Mouse (Mus musculus): Measurements from ENCODE around the gene Med24.
"Not testable (repeated sequence)": the region's sequence is repeated elsewhere in the genome, so short reads cannot be mapped to it uniquely, and the experiment has no call there.

Gene Med24

DNA sequence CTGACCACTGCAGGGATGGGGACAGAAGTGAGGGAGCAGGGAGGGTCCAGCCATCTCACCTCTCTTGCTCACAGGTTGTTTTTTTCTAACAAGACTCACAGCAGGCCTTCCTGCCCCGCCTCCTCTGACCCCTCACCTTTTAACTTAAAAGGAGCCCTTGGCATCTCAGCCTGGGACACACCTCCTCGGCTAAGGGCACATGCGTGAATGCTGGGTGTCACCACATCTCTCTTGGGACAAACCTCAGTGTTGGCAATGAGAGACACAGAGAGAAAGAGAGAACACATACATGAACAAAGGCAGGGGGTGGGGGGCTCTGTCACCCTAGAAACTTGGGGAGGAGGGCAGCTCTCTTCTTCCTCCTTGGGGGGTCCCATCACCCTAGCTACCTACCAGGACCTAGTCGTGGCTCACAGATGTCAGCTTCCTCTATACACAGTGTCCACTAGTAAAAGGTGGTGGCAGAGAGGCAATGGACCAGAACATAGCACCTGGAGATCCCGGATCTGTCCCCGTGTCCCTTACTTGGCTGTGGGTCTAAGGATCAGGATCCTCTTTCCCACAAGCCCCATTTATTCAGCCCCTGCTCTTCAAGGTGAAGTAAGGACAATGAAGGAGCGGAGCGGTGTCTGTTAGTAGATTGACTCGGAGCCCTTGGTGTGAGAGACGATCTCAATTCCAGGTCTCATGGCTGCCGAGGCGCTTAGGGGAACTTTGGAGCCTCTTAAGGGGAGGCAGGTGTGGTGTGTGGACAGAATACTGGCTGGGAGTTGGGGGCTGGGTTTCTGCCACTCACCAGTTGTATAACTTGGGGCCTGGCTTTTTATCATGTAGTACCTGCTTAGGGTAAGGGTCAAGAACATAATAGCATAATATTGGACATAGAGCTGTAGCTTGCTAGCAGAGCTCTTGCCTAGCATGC is 17.0 kb upstream of the Med24 start:
- DNase-seq (ENCODE audit: extremely low spot score), result no peak

DNA sequence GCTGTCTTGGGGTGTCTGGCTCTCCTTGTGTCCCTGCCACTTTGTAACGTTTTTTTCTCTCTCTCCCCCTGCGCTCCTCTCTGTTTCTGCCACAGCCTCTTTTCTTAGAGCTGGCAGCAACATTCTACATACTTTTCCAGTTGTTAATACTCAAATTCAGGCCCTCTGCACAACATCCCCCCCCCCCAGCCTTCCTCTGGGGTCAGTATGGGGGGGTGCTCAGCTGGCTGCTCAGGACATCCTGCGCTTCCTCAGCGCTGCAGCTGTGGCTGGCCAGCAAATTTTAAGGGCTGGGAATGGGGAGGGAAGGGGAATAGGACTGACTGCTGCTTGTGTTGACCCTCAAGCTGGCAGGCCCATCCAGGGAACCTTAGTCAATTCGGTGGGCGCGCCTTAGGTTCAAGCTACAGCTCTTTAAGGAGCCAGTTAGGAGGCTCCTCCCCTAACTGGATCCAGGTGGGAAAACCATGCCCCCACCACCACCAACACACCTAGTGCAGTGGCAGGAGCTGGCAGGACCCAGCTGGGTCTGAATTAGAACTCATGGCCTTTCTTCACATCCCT is 15.3 kb upstream of the Med24 start:
- no peak for DNase-seq (ENCODE audit: extremely low spot score)

DNA sequence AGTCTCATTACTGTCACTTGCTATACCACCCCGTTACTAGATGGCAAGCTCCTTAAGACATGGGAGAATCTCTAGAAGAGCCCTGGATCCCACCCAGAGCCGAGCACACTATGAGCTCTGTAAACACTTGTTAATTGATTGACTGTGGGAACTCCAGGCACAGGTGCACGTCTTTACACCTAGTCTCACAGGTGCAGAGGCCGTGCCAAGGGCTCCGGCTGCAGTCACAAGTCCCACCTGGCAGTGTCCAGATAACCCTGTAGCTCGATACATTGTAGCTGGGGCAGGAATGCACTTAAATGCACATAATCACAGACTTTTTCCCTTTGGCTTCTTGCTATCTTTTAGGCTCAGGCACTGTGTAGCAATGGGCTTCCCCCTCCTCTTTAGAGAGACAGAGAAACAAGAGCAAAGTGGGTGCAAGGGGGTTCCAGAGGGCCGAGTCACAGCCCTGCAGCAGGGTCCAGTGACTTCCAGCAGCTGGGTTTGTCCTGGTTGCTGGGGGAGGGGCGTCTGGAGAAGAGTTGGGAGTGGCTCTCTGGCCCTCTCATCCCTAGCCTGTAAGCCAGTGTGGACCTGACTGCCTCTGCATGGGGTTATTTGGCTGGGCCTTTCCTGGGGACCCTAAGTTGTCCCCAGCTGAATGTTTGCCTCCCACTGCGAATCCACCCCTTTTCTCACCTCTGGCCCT is 14.6 kb upstream of the Med24 start:
- DNase-seq (ENCODE audit: extremely low spot score), result peak; percentile 67

DNA sequence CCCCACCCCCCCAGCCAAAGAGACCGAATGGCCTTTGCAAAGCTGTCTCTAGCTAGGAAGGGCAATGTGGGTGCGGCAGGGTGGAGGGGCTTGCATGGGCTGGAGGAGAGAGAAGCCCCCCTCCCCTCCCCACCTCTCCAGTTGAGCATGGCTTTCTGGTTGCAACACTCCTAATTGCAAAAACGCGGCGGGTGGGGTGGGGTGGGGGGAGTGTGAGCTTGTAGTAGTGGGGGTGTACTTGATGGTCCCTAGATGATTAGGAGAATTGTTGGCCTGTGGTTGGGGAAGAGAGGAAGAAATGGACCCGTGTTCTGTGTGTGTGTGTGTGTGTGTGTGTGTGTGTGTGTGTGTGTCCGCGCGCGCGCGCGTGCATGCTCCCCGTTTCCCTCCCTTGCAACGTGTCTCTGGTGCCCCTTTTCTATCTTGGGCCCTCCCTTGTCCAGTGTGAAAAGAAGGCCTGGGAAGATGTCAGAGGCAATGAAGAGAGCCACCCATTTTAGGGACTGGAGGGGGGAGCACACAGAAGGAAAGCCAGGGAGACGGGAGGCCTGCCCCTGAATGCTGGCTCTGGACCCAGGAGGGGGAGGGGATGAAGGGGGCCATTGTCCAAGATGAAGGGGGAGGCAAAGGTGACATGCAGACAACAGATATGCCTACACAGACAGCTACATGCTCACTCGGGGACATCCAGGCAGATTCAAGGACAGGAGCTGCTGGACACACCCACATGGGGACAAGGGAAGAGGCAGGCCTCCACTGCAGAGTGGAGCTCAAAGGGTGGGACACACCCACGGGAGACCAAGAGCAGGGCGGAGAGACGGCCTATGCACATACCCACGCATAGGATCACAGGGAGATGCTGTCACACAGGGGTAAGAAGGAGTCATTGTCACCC is 13.4 kb upstream of the Med24 start:
- no peak for DNase-seq (ENCODE audit: extremely low spot score)

DNA sequence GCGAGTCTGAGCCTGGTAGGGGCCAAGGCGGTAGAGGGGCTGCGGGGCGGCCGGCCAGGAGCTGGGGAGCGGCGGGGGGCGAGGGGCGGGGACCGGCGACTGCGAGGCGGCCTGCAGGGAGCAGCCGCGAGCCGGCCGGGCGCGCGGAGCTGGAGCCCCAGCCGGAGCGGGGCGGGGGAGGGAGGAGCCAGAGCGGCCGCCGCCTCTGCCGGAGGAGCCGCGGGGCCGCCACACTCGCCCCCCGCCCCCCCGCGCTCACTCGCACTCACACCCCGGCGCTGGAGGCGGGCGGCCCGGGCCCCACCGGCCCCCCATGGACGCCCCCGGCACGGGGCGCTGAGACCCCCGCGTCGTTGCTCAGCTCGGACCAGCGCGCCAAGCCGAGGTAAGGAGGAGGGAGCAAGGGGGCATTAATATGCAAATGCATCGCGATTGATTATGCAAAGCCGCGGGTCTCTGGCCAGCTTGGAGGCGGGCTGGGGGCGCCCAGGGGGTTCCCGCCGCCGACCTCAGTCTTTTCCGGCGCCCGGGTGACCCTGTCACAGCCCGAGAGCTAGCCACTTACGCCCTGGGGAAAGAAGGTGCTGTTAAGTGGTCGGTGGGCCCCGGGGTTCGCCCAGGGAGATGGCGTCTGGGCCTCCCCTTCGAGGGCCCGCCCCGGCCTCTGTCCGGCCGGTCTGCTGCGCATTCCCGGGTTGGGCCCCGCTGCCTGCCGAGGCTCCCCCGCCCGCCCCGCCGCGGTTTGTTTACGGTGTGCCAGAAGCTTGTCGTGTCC is 12.6 kb upstream of the Med24 start:
- DNase-seq (ENCODE audit: extremely low spot score), result peak; percentile 91

DNA sequence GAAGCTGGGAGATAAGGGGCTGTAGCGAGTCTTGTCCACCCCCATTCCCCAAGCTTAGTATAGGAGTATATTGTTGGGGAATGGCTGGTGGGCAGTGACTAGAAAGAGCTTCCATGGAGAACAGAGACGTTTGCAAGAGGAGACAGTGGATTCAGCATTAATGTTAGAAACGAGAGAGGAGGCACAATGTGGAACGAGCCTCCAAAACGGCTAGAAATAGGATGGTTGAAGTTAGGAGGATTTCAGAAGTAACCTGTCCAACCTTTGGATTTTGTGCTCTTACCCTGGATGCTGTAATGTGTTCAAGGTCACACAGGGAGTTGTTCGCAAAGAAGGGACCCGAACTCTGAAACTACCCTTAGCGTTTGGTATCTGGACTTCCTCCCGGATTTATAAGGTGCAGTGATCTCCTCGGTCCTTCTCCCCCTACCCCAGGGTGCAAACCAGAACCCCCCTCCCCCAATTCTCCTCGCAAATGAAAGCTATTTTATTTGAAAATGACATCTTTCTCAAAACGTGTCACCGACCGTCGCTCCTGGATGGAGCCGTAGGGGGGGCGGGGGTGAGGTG is 11.9 kb upstream of the Med24 start:
- no peak for DNase-seq (ENCODE audit: extremely low spot score)

DNA sequence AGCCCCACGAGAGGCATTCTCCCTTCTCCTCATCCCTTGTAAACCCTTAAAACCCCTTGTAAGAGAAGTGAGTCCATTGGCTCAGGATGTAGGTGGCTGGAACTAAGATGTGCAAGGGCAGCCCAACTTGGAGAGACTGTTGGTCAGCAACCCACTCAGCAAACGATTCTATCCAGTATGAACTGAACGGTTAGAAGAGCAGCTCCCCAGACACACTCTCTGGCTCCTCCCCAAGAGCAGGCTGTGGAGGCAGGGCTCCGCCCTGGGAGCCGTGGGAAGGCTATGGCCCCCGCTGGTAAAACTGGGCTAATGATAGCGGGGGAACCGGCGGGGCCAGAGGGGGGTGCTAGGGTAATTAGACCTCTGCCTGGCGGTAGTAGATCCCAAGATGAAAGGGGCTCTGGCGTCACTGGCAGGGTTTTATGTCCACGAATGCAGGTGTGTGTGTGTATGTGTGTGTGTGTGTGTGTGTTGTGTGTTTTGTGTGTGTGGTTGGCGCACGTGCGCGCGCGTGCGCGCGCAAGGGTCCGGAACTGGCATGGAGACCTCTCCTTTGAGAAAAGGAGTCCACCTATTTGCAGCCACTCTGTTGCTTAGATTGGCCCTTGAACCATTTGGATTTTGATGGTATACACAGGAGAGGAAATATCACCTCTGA is 11.3 kb upstream of the Med24 start, which contains the start of gene Thra:
Thra (plus strand) TSS at position 246 of the 658 bp plus-strand sequence.
- peak; percentile 81 for DNase-seq (ENCODE audit: extremely low spot score)

DNA sequence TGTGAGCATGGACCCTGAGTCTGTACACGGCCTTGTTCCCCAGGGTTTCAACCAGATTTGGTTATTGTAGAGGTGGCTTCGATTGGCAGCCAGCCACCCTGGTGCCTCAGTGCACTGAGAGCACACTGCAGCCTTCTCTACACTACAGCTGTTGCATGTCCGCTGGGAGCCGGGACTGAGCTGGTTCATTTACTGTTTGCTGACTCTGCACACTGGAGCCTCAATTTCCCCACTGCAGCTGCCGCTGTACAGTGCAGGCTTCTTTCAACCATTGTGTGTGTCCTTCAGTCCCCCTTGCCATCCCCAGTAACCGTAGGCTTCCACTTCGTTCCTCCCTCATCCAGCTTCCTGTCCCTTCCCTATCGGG is 10.8 kb upstream of the Med24 start:
- DNase-seq (ENCODE audit: extremely low spot score), result no peak

DNA sequence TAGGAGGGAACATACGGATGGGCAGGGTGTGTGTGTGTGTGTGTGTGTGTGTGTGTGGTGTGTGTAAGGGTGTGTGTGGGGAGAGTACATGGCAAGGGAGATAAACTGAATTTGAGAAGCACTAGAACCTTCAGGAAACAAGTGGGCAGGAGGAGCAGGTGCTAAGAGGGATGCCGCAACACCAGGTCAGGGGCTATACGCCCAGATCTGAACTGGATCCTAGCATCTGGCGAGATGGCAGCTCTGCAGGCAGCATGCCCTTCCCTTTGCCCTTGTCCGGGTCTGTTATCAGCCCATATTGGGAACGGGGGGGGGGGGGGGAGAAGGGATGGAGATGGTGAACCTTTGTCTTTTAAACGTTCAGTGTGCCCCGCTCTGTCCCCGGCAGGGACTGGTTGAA is 9.7 kb upstream of the Med24 start:
- DNase-seq (ENCODE audit: extremely low spot score), result no peak

DNA sequence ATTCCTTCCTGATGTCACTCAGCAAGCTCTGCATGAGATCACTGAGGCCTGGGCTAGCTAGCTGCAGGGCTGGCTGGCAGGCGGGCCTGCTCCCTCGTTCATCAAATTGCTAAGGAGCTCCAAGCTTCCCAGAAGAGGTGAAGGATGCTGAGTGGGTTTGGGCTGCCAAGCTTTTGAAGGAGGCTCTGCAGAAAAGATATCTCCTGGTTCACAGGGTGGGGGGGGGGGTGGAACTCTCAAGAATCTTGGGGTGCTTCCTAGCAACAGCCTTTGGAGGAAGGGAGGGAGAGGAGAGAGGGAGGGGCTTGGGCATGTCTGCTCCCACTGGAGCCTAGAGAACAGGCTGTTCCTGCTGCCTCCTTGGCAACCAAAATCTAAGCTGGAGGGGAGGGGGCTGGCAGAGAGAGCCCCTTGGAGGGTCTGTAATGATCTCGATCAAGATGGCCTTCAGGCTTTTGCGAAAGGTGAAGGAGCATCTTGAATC is 9.2 kb upstream of the Med24 start:
- no peak for DNase-seq (ENCODE audit: extremely low spot score)

DNA sequence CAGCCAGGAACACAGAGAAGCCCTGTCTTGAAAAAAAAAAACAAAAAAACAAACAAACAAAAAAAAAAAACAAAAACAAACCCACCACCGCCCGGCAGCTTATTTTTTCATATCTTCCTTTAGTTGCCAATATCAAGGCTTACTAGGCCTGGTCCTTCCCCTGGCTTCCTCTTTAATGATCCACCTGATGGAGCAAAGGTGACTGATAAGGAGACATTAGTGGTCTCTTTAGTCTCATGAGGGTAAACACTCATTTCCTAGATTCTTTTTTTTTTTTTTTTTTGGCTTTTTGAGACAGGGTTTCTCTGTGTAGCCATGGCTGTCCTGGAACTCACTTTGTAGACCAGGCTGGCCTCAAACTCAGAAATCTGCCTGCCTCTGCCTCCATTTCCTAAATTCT is 8.0 kb upstream of the Med24 start:
- DNase-seq (ENCODE audit: extremely low spot score), result not testable (repeated sequence)

DNA sequence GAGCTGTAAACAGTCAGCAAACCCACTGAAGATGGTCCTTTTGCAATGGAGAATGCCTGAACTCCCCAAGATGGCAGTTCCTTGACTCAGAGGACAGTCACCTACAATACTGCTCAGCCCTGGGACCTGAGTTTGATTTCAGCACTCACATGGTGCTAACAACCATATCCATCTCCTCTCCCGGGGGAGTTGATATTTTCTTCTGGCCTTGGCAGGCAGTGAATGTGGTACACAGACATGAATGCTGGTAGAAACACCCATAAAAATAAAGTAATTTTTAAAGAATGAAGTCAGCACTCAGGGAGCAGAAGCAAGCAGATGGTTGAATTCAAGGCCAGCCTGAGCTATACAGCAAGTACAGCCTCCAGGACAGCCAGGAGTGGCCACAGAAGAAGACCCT is 6.9 kb upstream of the Med24 start:
- no peak for DNase-seq (ENCODE audit: extremely low spot score)

DNA sequence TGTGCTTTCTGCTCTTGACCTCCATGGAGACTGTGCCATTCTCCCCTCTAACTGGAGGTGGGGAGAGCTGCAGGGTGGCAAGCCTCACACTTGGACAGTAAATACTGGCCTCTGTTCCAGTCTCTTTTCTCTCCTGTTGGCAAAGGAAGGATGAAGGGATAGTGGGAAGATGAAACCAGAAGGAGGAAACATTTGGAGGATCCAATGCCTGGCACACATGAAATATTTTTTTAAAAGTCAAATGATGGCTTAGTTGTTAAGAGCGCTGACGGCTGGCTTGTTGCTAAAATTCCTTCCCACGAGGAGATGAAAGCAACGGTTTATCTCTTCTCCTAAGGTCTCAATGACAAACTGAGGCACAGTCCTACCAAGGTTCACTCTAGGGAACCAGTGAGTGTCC is 5.9 kb upstream of the Med24 start:
- DNase-seq (ENCODE audit: extremely low spot score), result no peak

DNA sequence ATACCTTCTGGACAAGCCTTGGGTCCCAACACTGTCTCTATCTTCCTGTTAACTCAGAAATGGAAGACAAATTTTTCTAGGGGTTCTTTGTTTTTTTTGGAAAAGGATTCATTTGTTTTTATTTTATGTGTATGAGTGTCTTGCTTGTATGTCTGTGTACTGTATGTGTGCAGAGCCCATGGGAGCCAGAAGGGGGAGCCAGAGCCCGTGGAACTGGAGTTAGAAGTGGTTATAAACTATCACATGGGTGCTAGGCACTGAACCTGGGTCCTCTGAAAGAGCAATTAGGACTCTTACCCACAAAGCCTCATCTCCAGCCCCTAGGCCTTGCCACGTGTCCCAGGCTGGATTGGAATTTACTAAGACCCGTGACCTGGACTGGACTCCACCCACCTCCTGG is 4.8 kb upstream of the Med24 start:
- no peak for DNase-seq (ENCODE audit: extremely low spot score)

DNA sequence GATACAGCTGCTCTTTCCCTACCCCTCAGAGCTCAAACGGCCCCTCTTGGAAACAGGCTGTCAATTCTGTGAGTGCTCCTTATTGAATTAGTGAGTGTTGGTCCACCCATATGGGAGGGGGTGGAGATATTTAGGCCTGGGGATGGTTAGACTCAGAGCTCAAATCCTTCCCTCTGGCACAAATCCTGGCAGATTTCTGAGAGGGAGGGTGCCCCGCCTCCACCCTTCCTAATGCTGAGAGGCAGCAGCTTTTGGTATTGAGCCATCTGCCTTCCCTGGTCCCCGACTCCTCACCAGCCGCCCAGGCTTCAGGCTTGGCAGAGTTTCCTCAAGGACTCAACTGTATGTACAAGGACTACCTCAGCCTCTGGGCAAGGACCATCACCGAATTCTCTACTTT is 1.9 kb upstream of the Med24 start:
- no peak for DNase-seq (ENCODE audit: extremely low spot score)

DNA sequence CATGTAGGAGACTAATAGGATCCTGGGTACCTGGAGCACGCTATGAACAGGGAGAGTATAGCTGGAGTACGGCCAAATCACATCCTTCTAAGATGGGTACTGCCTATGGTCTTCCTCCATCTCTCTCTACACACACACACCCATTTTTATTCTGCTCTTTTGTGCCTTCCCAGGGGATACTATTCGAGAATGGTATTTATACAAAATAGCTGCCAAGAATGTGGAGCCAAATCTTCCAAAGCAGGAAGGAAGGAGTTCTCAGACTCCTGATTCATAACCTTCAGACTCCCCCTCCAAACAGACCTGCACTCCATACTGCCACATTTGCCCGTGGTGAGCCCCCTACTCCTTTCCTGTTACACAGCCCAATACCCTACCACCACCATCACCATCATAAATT is 1.5 kb upstream of the Med24 start:
- no peak for DNase-seq (ENCODE audit: extremely low spot score)

DNA sequence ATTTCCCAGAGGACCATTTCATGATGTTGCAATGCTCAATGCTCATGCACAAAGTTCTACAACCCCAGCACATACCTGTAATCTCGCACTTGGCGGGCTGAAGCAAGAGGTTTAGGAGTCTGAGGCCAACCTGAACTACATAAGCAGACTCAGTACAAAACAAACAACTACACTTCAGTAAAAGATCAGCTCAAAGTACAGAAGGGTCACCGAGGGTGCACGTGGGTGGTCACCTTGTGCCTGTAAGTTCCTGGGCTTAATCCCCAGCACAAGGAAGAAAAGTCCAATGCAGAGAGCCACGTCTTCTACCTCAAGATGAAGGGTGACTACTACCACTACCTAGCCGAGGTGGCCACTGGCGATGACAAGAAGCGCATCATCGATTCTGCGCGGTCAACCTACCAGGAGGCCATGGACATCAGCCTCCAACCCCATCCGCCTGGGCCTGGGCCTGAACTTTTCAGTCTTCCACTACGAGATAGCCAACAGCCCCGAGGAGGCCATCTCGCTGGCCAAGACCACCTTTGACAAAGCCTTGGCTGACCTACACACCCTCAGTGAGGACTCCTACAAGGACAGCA is 3.2 kb downstream of the Med24 start:
- DNase-seq (ENCODE audit: extremely low spot score), result no peak

DNA sequence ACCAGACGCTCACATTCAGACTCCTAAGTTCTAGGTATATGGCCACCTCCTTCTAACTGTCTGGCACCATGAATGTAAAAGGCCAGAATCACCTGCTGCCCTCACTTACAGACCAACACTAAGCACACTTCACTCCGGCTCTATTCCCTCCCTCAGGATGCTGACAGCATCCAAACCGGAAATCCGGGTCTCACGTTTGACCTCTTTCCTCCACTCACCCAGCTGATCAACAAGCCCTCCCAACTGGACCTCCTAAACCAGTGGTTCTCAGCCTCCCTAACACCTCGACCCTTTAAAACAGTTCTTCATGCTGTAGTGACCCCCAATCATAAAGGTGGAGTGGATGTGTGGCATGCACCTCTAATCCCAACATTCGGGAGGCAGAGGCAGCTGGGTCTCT is 6.1 kb downstream of the Med24 start:
- DNase-seq (ENCODE audit: extremely low spot score), result no peak

DNA sequence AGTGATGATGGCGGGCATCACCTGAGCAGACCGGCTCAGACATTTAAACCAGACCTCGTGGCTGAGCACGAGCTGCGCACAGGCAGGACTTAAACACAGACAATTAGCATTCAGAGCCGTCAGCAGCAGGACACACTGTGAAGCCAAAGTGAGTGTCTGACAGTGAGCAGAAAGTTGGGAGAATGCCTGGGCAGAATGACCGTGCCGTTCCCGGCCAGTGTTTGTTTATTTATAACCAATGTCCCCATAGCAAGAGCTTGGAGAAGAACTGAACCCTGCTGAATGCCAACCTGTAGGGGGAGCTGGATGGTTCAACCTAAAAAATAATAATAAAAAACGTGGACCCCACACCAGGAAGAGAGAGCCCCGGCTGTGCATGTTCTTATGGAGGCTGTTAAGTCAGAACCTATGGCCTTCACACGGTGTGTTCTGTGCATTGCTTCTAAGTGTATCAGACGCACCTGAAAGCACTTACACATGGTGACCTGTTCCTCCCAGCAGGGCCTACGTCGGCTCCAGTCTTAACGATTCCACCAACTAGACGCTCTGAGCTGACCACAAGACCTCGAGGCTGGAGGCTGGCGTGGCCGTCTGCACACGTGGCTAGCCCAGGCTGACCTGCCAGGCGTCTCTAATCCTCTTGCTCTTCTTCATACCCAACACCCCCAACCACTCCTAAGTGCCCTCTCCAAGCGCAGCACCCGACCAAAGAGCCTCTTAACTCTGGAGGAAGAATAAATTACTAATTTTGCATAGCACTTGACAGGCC is 7.6 kb downstream of the Med24 start:
- no peak for DNase-seq (ENCODE audit: extremely low spot score)

Data from embryo, embryonic 9.5 days (tissue).